Mouse (Mus musculus): ENCODE results near the gene Psmd1.

The Psmd1 gene

GRCm38 (mm10) chr1:86048231-86048630 lies 16.0 kb upstream of the Psmd1 start:
- no peaks in the 10 kb centered on the region; the same call in 1 of the 2 replicates for H3K27me3 ChIP-seq (ENCODE audit: control insufficient read depth, insufficient read depth, low read length, poor library complexity, severe bottlenecking)
- no peaks in the 10 kb centered on the region for H3K36me3 ChIP-seq (ENCODE audit: control insufficient read depth, insufficient read depth, low read length, poor library complexity, severe bottlenecking)
- no peak for DNase-seq (ENCODE audit: low read depth, low spot score)

DNA sequence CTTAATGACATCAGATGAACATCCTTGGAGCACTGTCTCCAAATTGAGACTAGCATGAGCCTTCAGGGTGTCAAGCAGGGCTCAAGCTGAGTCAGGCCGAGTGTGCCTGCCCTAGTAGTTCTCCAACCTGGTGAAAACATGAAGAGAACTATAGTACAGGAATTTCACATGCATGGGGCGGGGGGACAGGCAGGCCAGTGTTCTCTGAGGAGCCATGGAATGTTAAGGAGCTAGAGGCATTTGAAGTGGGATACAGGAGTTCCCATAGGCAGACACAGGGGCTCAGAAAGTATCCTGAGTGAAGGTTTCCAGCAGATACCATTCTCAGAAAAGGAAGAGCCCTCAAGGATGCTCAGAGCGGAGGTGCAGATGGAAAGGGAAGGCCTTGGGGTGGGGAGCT lies 15.4 kb upstream of the Psmd1 start:
- DNase-seq (ENCODE audit: low read depth, low spot score) = no peak
- no peaks in the 10 kb centered on the region for H3K36me3 ChIP-seq (ENCODE audit: control insufficient read depth, insufficient read depth, low read length, poor library complexity, severe bottlenecking)
- no peaks in the 10 kb centered on the region; the same call in 1 of the 2 replicates for H3K27me3 ChIP-seq (ENCODE audit: control insufficient read depth, insufficient read depth, low read length, poor library complexity, severe bottlenecking)

DNA sequence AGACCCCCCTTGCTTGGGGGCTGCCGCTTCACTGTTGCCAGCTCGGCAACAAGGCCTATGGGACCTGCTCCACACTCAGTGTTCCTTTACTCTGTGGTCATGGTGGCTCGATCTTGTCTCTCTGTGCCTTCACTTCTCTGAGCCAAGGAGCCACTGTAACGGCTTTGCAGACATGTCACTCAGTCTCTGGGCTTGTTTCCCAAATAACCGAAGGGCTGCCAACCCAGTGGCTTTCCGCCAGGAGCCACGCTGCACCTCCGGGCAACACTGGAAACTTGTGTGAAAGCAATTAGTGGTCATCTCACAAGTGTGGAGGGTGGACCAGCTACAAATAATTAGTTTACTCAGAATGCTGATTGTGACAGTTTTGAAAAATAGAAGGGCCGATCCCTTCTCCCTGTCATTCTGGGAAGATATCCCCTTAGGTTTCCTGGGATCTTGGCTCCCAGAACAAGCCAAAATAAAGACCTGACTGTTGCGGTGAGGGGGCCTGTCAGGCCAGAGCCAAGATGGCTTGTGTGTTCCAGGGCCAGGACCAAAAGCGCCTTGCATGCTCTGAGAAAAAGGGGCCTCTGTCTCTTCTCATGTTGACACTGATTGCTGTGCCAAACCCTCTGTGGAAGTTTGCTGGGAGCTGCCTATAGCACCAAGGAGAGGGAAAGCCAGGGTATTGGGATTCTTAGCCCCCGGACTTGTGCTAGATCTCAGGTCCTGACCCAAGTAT lies 10.8 kb upstream of the Psmd1 start:
- no peak for DNase-seq (ENCODE audit: low read depth, low spot score)
- Histone ChIP-seq H3K36me3 (ENCODE audit: control insufficient read depth, insufficient read depth, low read length, poor library complexity, severe bottlenecking) (no peaks in the 10 kb centered on the region), H3K27me3 (ENCODE audit: control insufficient read depth, insufficient read depth, low read length, poor library complexity, severe bottlenecking) (no peaks in the 10 kb centered on the region)

DNA sequence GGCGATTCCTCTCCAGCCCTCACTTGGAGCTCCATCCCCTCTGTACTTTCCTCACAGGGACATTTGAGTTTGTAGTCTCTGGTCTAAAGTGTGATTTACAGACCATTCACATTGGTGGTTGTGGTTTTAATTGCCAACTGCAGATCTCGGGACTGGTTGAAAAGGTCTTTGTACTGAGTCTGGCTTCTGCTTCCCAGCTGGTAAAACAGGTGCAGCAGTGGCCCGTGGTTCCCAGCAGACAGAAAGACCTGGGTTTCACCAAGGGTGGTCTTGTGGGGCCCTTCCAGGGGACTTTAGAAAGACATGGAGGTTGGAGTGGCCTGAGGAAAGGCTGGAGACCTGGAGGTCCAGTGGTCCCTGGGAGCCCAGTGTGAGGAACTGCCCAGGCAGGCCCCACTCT lies 9.2 kb upstream of the Psmd1 start:
- no peaks in the 10 kb centered on the region for H3K36me3 ChIP-seq (ENCODE audit: control insufficient read depth, insufficient read depth, low read length, poor library complexity, severe bottlenecking)
- no peak for DNase-seq (ENCODE audit: low read depth, low spot score)
- H3K27me3 ChIP-seq (ENCODE audit: control insufficient read depth, insufficient read depth, low read length, poor library complexity, severe bottlenecking) = no peaks in the 10 kb centered on the region

DNA sequence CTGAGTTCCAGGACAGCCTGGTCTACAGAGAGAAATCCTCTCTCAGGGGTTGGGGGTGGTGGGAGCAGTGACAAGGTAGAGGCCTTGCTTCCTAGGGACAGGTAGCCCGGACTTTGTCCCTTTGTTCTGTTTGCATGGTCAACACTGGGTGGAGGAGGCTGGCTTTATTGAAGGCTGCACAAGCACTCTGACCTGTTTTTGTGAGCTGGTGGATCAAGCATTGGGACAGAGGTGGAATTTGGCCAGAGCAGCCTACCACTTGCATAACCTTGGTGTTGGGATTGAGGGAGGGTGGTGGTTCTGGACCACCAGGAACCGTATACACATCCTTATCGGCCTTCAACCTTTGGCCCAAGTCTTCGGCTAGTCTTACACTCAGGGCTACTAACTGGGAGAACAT lies 7.9 kb upstream of the Psmd1 start:
- no peaks in the 10 kb centered on the region for H3K36me3 ChIP-seq (ENCODE audit: control insufficient read depth, insufficient read depth, low read length, poor library complexity, severe bottlenecking)
- no peak for DNase-seq (ENCODE audit: low read depth, low spot score)
- no peaks in the 10 kb centered on the region for H3K27me3 ChIP-seq (ENCODE audit: control insufficient read depth, insufficient read depth, low read length, poor library complexity, severe bottlenecking)

DNA sequence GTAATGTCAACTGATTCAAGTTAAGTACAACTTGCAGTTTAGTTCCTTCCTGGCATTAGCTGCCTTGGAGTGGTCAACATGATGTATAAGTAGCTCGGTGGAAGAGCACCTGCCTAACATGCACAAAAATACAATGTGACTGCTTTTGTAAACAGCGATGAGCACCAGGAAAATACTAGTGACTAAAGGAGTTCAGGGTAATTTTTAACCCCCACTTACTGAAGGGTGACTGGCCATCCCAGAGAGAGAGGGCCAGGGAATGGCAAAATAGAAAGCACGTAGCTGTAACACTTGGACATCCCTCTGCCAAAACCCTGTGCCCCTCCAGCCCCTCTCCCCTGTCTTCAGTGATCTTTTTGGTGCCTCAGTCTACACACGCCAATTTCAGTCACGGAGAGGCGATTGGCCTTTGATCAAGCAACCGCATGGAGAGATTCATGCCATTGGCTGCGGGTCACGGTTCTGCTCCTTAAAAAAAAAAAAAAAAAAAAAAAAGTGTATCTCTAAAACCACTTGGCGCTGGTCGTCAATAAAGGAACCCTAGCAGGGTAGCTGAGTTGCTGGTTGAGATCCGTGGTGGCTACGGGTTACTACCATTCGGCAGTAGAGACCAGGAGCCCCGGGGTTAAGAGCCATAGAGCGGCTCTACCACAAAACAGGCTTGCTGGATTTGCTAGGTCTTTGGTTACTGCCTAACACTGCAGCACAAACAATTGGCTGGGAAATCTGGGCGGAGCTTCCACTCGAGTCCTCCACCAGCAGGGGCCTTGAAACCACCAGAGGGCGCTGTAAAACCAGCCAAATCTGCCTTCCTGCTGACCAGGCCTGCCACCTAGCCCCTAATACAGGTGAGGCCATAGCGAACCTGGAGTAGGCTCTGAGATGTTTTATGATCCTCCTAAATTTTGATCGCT lies 5.1 kb upstream of the Psmd1 start:
- DNase-seq (ENCODE audit: low read depth, low spot score) = peak; percentile 94
- no peaks in the 10 kb centered on the region for H3K27me3 ChIP-seq (ENCODE audit: control insufficient read depth, insufficient read depth, low read length, poor library complexity, severe bottlenecking)
- H3K36me3 ChIP-seq (ENCODE audit: control insufficient read depth, insufficient read depth, low read length, poor library complexity, severe bottlenecking) = no peaks in the 10 kb centered on the region

- peak; percentile 18 for DNase-seq (ENCODE audit: low read depth, low spot score)
- Histone ChIP-seq H3K36me3 (ENCODE audit: control insufficient read depth, insufficient read depth, low read length, poor library complexity, severe bottlenecking) (no peaks in the 10 kb centered on the region), H3K27me3 (ENCODE audit: control insufficient read depth, insufficient read depth, low read length, poor library complexity, severe bottlenecking) (no peaks in the 10 kb centered on the region)
Measured at GRCm38 (mm10) chr1:86062523-86062922, 1.7 kb upstream of the Psmd1 start.

DNA sequence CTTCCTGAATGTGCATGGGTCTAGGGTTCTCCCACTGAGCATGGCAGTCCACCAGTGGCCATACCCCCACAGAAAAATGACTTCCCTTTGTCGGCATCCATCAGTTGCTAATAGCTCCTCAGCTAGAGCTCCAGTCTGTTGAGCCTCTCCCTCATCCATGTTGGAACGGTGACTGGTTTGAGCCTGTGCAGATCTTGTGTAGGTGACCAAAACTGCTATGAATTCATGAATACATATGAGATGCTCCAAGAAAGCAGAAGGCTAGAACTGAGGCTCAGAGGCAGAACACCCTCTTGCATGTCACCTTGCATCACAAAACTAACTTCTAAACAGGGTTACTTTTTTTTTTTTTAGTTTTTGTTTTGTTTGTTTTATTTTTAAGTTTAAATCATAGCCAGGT lies 12.4 kb downstream of the Psmd1 start:
- H3K36me3 ChIP-seq (ENCODE audit: control insufficient read depth, insufficient read depth, low read length, poor library complexity, severe bottlenecking) = peaks cover 13% of the 10 kb centered on the region
- DNase-seq (ENCODE audit: low read depth, low spot score) = no peak
- no peaks in the 10 kb centered on the region for H3K27me3 ChIP-seq (ENCODE audit: control insufficient read depth, insufficient read depth, low read length, poor library complexity, severe bottlenecking)

- no peak for DNase-seq (ENCODE audit: low read depth, low spot score)
- Histone ChIP-seq H3K36me3 (ENCODE audit: control insufficient read depth, insufficient read depth, low read length, poor library complexity, severe bottlenecking) (peaks cover 10% of the 10 kb centered on the region), H3K27me3 (ENCODE audit: control insufficient read depth, insufficient read depth, low read length, poor library complexity, severe bottlenecking) (no peaks in the 10 kb centered on the region)
Measured at GRCm38 (mm10) chr1:86094413-86094812, 30.2 kb downstream of the Psmd1 start.

- DNase-seq (ENCODE audit: low read depth, low spot score) = no peak
- H3K36me3 ChIP-seq (ENCODE audit: control insufficient read depth, insufficient read depth, low read length, poor library complexity, severe bottlenecking) = 0 out of 2 replicates have a peak, but pooled peaks cover 4% of the 10 kb centered on the region
- H3K27me3 ChIP-seq (ENCODE audit: control insufficient read depth, insufficient read depth, low read length, poor library complexity, severe bottlenecking) = no peaks in the 10 kb centered on the region
Measured at GRCm38 (mm10) chr1:86105054-86105453, 40.9 kb downstream of the Psmd1 start.

DNA sequence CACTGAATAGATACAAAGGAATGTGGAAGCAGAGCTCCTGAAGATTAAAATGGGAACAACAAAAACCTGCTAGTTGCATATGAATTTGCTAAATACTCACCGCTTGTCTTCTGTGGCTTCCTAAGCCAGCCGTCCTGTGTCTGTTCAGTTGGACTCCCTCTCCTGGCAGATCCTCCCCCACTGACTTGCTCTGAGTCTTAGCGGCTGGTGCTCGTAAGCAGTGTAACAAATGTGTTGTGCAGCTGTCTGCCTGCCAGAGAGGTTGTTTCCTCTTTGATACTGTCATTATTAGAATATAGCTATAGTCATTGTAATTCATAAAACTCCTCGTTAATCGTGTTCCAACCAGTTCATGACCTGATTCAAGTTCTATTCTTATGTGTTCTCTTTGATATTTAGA lies 47.6 kb downstream of the Psmd1 start, which contains the start of gene Htr2b:
TSS of gene Htr2b (minus strand) at position 192 of the 400 bp plus-strand sequence.
- no peaks in the 10 kb centered on the region for H3K36me3 ChIP-seq (ENCODE audit: control insufficient read depth, insufficient read depth, low read length, poor library complexity, severe bottlenecking)
- DNase-seq (ENCODE audit: low read depth, low spot score) = no peak
- H3K27me3 ChIP-seq (ENCODE audit: control insufficient read depth, insufficient read depth, low read length, poor library complexity, severe bottlenecking) = no peaks in the 10 kb centered on the region

DNA sequence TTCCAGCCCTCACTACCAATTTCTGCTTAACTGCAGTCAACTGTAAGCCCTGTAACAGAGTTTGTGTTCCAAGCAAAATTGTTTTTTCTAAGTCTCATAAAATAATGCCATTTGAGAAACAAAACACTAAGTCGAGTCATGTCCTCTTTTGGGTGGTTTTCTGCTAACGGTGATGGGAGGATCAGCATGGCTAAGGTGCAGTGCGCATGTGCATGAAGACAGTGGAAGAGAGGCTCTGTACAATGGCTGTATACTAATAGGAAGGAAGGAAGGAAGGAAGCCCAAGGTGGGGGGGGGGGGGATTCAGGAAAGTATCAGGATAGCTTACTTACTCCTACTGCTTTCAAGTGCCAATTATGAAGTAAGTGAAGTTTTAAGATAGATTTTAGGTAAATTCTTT lies 50.0 kb downstream of the Psmd1 start:
- no peak for DNase-seq (ENCODE audit: low read depth, low spot score)
- H3K36me3 ChIP-seq (ENCODE audit: control insufficient read depth, insufficient read depth, low read length, poor library complexity, severe bottlenecking) = no peaks in the 10 kb centered on the region
- H3K27me3 ChIP-seq (ENCODE audit: control insufficient read depth, insufficient read depth, low read length, poor library complexity, severe bottlenecking) = no peaks in the 10 kb centered on the region

DNA sequence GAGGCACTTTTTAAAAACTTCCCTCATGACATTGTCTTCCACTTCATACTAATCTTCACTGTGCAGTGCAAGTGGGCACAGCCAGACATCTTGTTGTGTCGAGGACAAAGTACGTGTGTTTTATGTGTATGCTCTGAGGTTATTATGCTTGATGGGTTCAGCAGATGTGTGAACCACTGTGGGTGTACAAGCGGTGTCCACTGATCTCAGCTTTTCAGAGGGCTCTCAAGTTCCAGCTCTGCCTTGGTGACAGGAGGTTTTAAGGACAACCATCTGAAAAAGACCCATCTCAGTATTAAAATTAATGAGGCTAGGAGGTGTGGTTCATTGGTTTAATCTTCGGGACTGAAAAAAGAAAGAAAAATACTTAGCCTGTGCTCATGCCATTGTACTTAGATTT lies 55.4 kb downstream of the Psmd1 start:
- Histone ChIP-seq H3K27me3 (ENCODE audit: control insufficient read depth, insufficient read depth, low read length, poor library complexity, severe bottlenecking) (no peaks in the 10 kb centered on the region), H3K36me3 (ENCODE audit: control insufficient read depth, insufficient read depth, low read length, poor library complexity, severe bottlenecking) (no peaks in the 10 kb centered on the region; the same call in 1 of the 2 replicates)
- DNase-seq (ENCODE audit: low read depth, low spot score) = no peak

DNA sequence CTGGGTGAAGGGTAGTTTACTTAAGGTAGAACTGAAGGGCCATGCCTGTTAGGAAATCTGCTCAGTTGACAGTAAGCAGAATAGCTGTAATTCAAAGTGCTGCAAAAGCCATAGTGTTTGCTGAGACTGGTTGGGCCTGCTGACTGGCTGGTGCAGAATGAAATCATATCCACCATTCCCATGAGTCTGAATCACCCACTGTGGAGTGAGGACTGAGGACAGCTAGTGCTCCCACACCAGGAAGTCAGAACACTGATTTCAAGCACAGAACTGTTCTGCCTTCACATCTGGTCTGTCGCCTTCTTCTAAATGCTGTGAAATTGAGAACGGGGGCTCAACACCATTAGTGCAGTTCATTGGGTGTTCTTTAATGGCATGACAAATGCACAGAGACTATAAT lies 61.8 kb downstream of the Psmd1 start:
- Histone ChIP-seq H3K27me3 (ENCODE audit: control insufficient read depth, insufficient read depth, low read length, poor library complexity, severe bottlenecking) (no peaks in the 10 kb centered on the region), H3K36me3 (ENCODE audit: control insufficient read depth, insufficient read depth, low read length, poor library complexity, severe bottlenecking) (peaks cover 7% of the 10 kb centered on the region)
- no peak for DNase-seq (ENCODE audit: low read depth, low spot score)

- Histone ChIP-seq H3K27me3 (ENCODE audit: control insufficient read depth, insufficient read depth, low read length, poor library complexity, severe bottlenecking) (no peaks in the 10 kb centered on the region), H3K36me3 (ENCODE audit: control insufficient read depth, insufficient read depth, low read length, poor library complexity, severe bottlenecking) (peaks cover 11% of the 10 kb centered on the region)
- no peak for DNase-seq (ENCODE audit: low read depth, low spot score)
Measured at GRCm38 (mm10) chr1:86133337-86133736, 69.2 kb downstream of the Psmd1 start, which contains the start of gene Gm21972. Gene Gm21972 (plus strand): TSS chr1:86133637.
